Mouse (Mus musculus): ENCODE results near the gene Sirt4. TPM values are rescaled to one million over a fixed set of nuclear protein-coding genes. Genes with fewer than 3 reads are reported as not detected.
"Not testable (repeated sequence)": the region's sequence is repeated elsewhere in the genome, so short reads cannot be mapped to it uniquely, and the experiment has no call there.

Gene Sirt4
- polyA plus RNA-seq, 1 experiment from 2014 or later: 26.8 TPM

DNA sequence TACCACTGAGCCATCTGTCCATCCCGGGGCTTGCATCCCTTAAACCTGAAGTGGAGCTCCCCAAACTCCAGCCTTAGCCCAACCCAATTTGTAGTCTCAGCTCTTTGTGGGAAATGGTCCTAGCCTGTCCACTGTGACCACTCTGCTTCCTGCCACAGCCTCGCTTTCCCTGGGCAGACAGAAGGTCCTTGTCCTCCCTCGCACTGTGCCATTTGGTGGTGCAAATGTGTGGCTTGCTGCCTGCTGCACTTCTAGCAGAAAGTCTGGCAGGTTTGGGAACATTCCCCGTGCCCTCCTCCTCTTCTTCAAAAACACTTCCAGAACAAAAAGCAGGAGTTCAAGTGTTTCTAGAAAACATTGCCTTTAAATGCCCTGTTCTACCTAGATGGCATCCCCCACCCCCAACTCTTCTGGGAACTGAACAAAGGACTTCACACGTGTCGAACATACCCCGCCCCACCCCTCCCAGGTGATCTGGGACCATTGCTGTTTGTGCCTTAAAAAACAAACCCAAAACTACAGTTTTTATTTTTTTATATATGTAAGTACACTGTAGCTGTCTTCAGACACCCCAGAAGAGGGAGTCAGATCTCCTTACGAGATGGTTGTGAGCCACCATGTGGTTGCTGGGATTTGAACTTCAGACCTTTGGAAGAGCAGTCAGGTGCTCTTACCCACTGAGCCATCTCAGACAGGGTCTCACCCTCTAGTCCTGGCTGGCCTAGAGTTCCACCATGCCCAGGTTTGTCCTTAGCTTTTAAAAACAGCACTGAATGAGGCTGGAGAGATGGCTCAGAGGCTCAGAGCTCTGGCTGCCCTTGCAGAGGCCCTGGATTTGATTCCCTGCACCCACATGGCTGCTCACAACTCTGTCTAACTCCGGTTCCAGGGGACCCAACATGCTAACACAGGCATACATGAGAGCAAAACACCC, 14.0 kb upstream of the Sirt4 start:
- ATAC-seq: no peak
- no peak overlapping the region for H3K4me2 ChIP-seq (ENCODE audit: low read length)
- 55% methylated on average over 9 of the region's 9 CpGs for WGBS

DNA sequence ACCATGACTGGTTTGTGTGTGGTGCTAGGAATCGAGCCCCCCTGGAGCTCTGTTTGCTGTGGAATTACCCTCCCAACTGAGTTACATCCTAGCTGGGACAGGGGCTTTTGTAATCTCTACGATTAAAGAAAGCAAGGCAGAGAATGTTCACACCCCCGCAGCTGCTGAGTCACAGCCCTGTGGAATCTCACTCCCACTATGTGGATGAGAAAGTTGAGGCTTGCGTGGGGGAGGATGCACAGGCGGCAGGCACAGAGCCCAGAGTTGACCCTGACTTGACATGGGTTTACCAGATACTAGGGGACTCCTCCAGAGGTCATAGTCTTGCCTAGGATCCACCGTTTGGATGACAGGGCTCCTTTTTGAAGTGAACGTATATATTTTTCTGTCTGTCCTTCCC, 12.5 kb upstream of the Sirt4 start:
- Histone ChIP-seq H3K4me1 (ENCODE audit: control insufficient read depth, insufficient read depth, low read depth, low read length) (peaks cover 3% of the 10 kb centered on the region), H3K27me3 (replicated peaks; ENCODE audit: control insufficient read depth, insufficient read depth, low read length) (no peaks in the 10 kb centered on the region), H3K4me2 (ENCODE audit: low read length) (no peak overlapping the region), H3K9me3 (ENCODE audit: control insufficient read depth, low read length) (no peaks in the 10 kb centered on the region), H3K4me3 (ENCODE audit: low read length) (no peak overlapping the region), H3K36me3 (ENCODE audit: control insufficient read depth, insufficient read depth, low read length) (no peaks in the 10 kb centered on the region), H3K9ac (ENCODE audit: low read depth, low read length) (no peak overlapping the region), H3K27ac (ENCODE audit: low read depth, low read length) (no peak overlapping the region)
- 82% methylated on average over 7 of the region's 7 CpGs for WGBS
- ATAC-seq: no peak

More for the DNA sequence above, 14.0 kb upstream of the Sirt4 start:
- no peaks in the 10 kb centered on the region for H3K36me3 ChIP-seq (ENCODE audit: control insufficient read depth, insufficient read depth, low read length)
- H3K9me3 ChIP-seq (ENCODE audit: control insufficient read depth, low read length): no peaks in the 10 kb centered on the region
- H3K4me1 ChIP-seq (ENCODE audit: control insufficient read depth, insufficient read depth, low read depth, low read length): no peaks in the 10 kb centered on the region
- no peak overlapping the region for H3K4me3 ChIP-seq (ENCODE audit: low read length)
- H3K27me3 ChIP-seq (replicated peaks; ENCODE audit: control insufficient read depth, insufficient read depth, low read length): no peaks in the 10 kb centered on the region
- H3K27ac ChIP-seq (ENCODE audit: low read depth, low read length): no peak overlapping the region
- no peak overlapping the region for H3K9ac ChIP-seq (ENCODE audit: low read depth, low read length)

DNA sequence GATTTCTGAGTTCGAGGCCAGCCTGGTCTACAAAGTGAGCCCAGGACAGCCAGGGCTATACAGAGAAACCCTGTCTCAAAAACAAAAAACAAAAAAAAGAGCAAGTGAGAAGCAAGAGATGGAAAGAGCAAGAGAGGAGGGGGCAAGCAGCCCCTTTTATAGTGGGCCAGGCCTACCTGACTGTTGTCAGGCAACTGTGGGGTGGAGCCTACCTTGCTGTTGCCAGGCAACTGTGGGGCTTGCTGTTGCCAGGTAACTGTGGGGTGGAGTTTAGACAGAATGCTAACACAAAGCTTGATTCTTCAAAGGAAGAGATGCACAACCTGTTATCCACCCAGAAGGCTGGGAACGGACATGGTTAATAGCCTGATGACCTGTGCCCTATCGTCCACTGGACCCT, 11.1 kb upstream of the Sirt4 start:
- not testable (repeated sequence) for H3K27me3 ChIP-seq (replicated peaks; ENCODE audit: control insufficient read depth, insufficient read depth, low read length); ATAC-seq; H3K9ac ChIP-seq (ENCODE audit: low read depth, low read length); H3K4me1 ChIP-seq (ENCODE audit: control insufficient read depth, insufficient read depth, low read depth, low read length); H3K4me2 ChIP-seq (ENCODE audit: low read length); H3K9me3 ChIP-seq (ENCODE audit: control insufficient read depth, low read length); H3K27ac ChIP-seq (ENCODE audit: low read depth, low read length); H3K36me3 ChIP-seq (ENCODE audit: control insufficient read depth, insufficient read depth, low read length); H3K4me3 ChIP-seq (ENCODE audit: low read length)
- 76% methylated on average over 3 of the region's 3 CpGs for WGBS

DNA sequence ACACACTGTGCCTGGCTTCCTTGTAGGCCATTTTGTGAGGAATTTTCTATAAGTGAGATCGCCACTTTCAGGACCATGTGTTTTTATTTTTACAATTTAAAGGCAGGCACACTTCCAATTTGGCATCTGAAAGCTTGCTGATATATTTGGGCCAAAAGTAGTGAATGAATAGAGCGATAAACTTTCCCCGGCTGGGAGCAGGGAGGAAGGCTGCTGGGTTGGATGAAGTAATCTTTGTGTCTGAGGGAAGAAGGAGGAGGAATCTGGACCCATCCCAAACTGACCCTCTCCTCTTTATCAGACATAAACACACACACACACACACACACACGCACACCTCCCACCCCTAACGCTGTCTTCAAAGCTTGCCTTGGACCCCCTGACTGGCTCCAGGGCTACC, 8.9 kb upstream of the Sirt4 start:
- Histone ChIP-seq H3K9me3 (ENCODE audit: control insufficient read depth, low read length) (no peaks in the 10 kb centered on the region), H3K4me3 (ENCODE audit: low read length) (no peak overlapping the region), H3K9ac (ENCODE audit: low read depth, low read length) (no peak overlapping the region), H3K27ac (ENCODE audit: low read depth, low read length) (no peak overlapping the region), H3K4me1 (ENCODE audit: control insufficient read depth, insufficient read depth, low read depth, low read length) (peaks cover 12% of the 10 kb centered on the region), H3K4me2 (ENCODE audit: low read length) (no peak overlapping the region), H3K36me3 (ENCODE audit: control insufficient read depth, insufficient read depth, low read length) (no peaks in the 10 kb centered on the region), H3K27me3 (replicated peaks; ENCODE audit: control insufficient read depth, insufficient read depth, low read length) (no peaks in the 10 kb centered on the region)
- WGBS: 54% methylated on average over 5 of the region's 5 CpGs
- no peak for ATAC-seq

DNA sequence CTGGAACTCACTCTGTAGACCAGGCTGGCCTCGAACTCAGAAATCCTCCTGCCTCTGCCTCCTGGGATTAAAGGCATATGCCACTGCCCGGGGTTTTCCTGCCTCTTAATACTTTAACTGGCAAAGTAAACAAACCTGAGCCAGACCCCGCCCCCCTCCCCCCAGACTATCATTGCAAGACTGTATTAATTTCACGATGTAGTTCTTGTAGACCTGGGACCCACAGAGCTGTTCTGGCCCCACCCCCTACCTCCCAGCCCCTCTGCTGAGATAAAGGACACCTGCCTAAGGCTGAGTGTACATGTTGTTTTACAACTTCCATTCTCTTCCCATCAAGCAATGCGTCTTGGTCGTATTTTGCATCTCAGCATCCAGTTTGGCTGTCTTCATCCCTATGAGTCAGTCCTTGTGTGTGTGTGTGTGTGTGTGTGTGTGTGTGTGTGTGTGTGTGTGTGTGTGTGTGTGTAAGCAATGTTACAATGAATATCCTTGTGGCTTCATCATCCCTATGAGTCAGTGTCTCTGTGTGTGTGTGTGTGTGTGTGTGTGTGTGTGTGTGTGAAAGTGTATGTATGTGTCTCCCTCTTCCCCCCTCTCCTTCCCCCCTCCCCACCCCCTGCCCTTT, 8.3 kb upstream of the Sirt4 start:
- H3K9ac ChIP-seq (ENCODE audit: low read depth, low read length): no peak overlapping the region
- no peak overlapping the region for H3K27ac ChIP-seq (ENCODE audit: low read depth, low read length)
- 76% methylated on average over 6 of the region's 6 CpGs for WGBS
- H3K36me3 ChIP-seq (ENCODE audit: control insufficient read depth, insufficient read depth, low read length): no peaks in the 10 kb centered on the region
- peaks cover 13% of the 10 kb centered on the region for H3K4me1 ChIP-seq (ENCODE audit: control insufficient read depth, insufficient read depth, low read depth, low read length)
- H3K4me2 ChIP-seq (ENCODE audit: low read length): no peak overlapping the region
- no peaks in the 10 kb centered on the region for H3K27me3 ChIP-seq (replicated peaks; ENCODE audit: control insufficient read depth, insufficient read depth, low read length)
- no peak for ATAC-seq
- H3K9me3 ChIP-seq (ENCODE audit: control insufficient read depth, low read length): no peaks in the 10 kb centered on the region
- H3K4me3 ChIP-seq (ENCODE audit: low read length): no peak overlapping the region

DNA sequence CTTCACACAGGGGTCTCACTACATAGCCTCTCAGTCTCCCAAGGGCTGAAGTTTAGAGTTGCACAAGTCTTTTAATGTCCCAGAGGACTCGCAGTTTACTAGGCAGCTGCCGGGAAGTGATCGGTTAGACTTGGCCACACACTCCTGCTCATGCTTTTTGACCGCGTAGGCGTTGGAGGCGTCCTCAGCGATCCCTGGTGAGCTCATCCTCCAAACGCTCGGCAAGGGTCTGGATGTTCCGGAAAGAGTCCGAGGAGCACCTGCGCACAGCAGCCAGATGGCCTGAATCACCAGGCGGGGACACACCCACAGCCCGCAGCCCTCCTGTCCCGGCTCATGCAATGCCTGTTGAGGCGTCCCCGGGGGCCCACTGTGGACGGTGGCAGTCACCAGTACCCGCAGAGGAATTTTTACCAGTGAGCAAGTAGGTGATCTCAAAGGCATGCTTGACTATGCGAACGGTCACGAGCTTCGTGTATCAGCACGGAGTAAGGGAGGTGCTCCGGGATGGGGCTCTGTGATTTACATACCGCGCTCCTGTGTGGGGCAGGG, 7.3 kb upstream of the Sirt4 start:
- Histone ChIP-seq H3K36me3 (ENCODE audit: control insufficient read depth, insufficient read depth, low read length) (no peaks in the 10 kb centered on the region), H3K27ac (ENCODE audit: low read depth, low read length) (no peak overlapping the region), H3K27me3 (replicated peaks; ENCODE audit: control insufficient read depth, insufficient read depth, low read length) (no peaks in the 10 kb centered on the region), H3K4me2 (ENCODE audit: low read length) (peak overlapping the region; percentile 79), H3K4me1 (ENCODE audit: control insufficient read depth, insufficient read depth, low read depth, low read length) (peaks cover 13% of the 10 kb centered on the region), H3K9me3 (ENCODE audit: control insufficient read depth, low read length) (no peaks in the 10 kb centered on the region), H3K4me3 (ENCODE audit: low read length) (peak overlapping the region; percentile 11), H3K9ac (ENCODE audit: low read depth, low read length) (peak overlapping the region; percentile 65)
- no peak for ATAC-seq
- 3% methylated on average over 28 of the region's 28 CpGs for WGBS

DNA sequence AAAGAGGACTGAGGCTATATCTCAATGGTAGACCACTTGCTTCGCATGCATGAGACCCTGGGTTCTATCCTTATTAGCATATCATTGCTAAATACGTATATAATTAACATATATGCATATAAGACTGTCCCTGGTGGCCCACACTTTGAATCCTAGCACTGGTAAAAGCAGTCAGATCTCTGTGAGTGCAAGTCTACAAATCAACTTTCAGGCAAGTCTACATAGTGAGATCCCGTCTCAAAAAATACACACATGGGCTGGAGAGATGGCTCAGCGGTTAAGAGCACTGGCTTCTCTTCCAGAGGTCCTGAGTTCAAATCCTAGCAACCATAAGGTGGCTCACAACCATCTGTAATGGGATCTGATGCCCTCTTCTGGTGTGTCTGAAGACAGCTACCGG, 6.6 kb upstream of the Sirt4 start:
- WGBS: 36% methylated on average over 5 of the region's 5 CpGs
- ATAC-seq: no peak
- H3K36me3 ChIP-seq (ENCODE audit: control insufficient read depth, insufficient read depth, low read length): no peaks in the 10 kb centered on the region
- no peak overlapping the region for H3K4me2 ChIP-seq (ENCODE audit: low read length)
- H3K27me3 ChIP-seq (replicated peaks; ENCODE audit: control insufficient read depth, insufficient read depth, low read length): no peaks in the 10 kb centered on the region
- H3K9ac ChIP-seq (ENCODE audit: low read depth, low read length): no peak overlapping the region
- no peak overlapping the region for H3K4me3 ChIP-seq (ENCODE audit: low read length)
- H3K4me1 ChIP-seq (ENCODE audit: control insufficient read depth, insufficient read depth, low read depth, low read length): peaks cover 13% of the 10 kb centered on the region
- no peak overlapping the region for H3K27ac ChIP-seq (ENCODE audit: low read depth, low read length)
- no peaks in the 10 kb centered on the region for H3K9me3 ChIP-seq (ENCODE audit: control insufficient read depth, low read length)

DNA sequence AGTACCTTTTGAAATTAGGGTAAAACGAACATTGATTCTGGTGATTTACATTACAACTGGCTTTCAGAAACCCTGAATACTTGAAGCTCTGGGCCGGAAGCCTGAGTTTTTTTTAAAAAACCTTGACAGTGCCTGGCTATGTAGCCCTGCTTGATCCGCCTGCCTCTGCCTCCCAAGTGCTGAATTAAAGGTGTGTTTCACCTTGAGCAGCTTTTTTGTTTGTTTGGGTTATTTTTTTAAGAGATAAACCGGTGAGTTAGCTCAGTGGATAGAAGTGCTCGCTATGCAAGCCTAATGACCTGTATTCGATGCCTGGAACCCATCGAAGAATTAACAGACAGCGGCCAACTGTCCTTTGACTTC, 6.1 kb upstream of the Sirt4 start:
- H3K4me1 ChIP-seq (ENCODE audit: control insufficient read depth, insufficient read depth, low read depth, low read length): peaks cover 13% of the 10 kb centered on the region
- 0 out of 2 replicates have a peak overlapping the region, but pooled peaks have one; percentile 5 for H3K9ac ChIP-seq (ENCODE audit: low read depth, low read length)
- no peak for ATAC-seq
- WGBS: 8% methylated on average over 8 of the region's 8 CpGs
- H3K4me3 ChIP-seq (ENCODE audit: low read length): no peak overlapping the region
- no peaks in the 10 kb centered on the region for H3K27me3 ChIP-seq (replicated peaks; ENCODE audit: control insufficient read depth, insufficient read depth, low read length)
- H3K27ac ChIP-seq (ENCODE audit: low read depth, low read length): peak overlapping the region; percentile 73
- H3K9me3 ChIP-seq (ENCODE audit: control insufficient read depth, low read length): no peaks in the 10 kb centered on the region
- H3K4me2 ChIP-seq (ENCODE audit: low read length): peak overlapping the region; percentile 85
- no peaks in the 10 kb centered on the region for H3K36me3 ChIP-seq (ENCODE audit: control insufficient read depth, insufficient read depth, low read length)
